Mouse (Mus musculus): Measurements from ENCODE around the gene Col7a1.

DNA sequence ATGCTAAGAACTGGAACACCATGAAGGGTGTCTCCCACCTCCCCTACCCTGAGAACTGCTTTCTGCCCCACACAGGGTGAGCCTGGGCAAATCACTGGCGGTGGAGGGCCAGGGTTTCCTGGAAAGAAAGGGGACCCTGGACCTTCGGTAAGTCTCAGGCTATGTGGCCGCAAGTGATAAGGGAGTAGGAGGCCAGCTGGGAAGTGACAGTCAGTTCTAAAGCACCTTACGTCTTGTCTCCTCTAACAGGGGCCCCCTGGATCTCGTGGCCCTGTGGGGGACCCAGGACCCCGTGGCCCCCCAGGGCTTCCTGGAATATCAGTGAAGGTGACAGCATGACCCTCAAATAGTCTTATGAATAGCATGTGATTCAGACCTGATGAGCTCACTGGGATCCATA is 11.0 kb downstream of the Col7a1 start:
- TF ChIP-seq CTCF (IDR thresholded peaks at IDR 0.05; ENCODE audit: insufficient read depth, low read length) (no peak), POLR2A (IDR thresholded peaks at IDR 0.05; ENCODE audit: borderline replicate concordance, extremely low read depth, low read depth, low read length) (no peak)

Data from lung, adult 2 months (tissue).